Mouse (Mus musculus) cerebellum, adult 2 months (tissue): ENCODE results near the gene Rnf19b. TPM values are rescaled to one million over a fixed set of nuclear protein-coding genes. Genes with fewer than 3 reads are reported as not detected.

Source experiments
- DNase-seq, 2 experiments: peaks; one replicate each; pipeline ENCODE4 v3.0.0; 2021
- H3K27ac ChIP-seq: fragments of 200-500 bp; 2 replicates; pipeline ENCODE4 v1.5.1; 2012; ENCODE audit warnings: low read length, control low read depth, inconsistent platforms; ENCODE audit not compliant: insufficient read depth
- H3K27me3 ChIP-seq: fragments of 200-500 bp; 2 replicates; pipeline ENCODE4 v1.6.1; 2012; ENCODE audit warnings: inconsistent platforms, mild to moderate bottlenecking, low read length, moderate library complexity; ENCODE audit not compliant: control insufficient read depth, insufficient read depth
- H3K4me1 ChIP-seq: fragments of 200-500 bp; 2 replicates; pipeline ENCODE4 v1.6.1; 2011; ENCODE audit warnings: low read length; ENCODE audit not compliant: control insufficient read depth, insufficient read depth
- H3K4me3 ChIP-seq: fragments of 200-500 bp; replicated peaks from 2 replicates; pipeline ENCODE3; 2011; ENCODE audit warnings: mild to moderate bottlenecking, low read depth, low read length, control low read depth; ENCODE audit not compliant: insufficient read depth
- CTCF ChIP-seq: fragments of 200-500 bp; IDR thresholded peaks from 2 replicates; pipeline ENCODE4 v1.5.1; 2011; ENCODE audit warnings: low read depth, mild to moderate bottlenecking, control low read depth, low read length, moderate library complexity, borderline replicate concordance; ENCODE audit not compliant: insufficient read depth
- POLR2A ChIP-seq: fragments of 200-500 bp; IDR thresholded peaks from 2 replicates; pipeline ENCODE4 v1.6.1; 2011; ENCODE audit warnings: low read length, control low read depth, borderline replicate concordance; ENCODE audit not compliant: insufficient read depth
- WGBS: fragments of 180-500 bp; shearing (Covaris S2); methylation state at CpG from one replicate; pipeline ENCODE4 v1.1.7; 2018; 5-methylcytosine and 5-hydroxymethylcytosine counted together
- polyA plus RNA-seq: library from polyadenylated mRNA; depleted of rRNA; stranded (reverse); fragments of >200 nt; gene quantifications from 2 replicates; pipeline ENCODE4 v1.2.3, GENCODE M21; 2012

Gene Rnf19b
- polyA plus RNA-seq, 1 experiment = 137 TPM

- no peak for DNase-seq
- 94% methylated on average over 9 of the region's 9 CpGs for WGBS
- Histone ChIP-seq H3K4me3 (no peak overlapping the region), H3K4me1 (peaks cover 25% of the 10 kb centered on the region), H3K27ac (no peak overlapping the region), H3K27me3 (no peaks in the 10 kb centered on the region)
- TF ChIP-seq POLR2A (no peak), CTCF (no peak)
Observed at GRCm38 (mm10) chr4:129079126-129079525, 21.1 kb downstream of the Rnf19b start.

GRCm38 (mm10) chr4:129081041-129081440 is 23.0 kb downstream of the Rnf19b start:
- H3K4me1 ChIP-seq = peaks cover 25% of the 10 kb centered on the region
- no peak for TF ChIP-seq CTCF
- TF ChIP-seq POLR2A = 0 out of 2 replicates have a peak, but pooled peaks have one; percentile 8
- no peaks in the 10 kb centered on the region for H3K27me3 ChIP-seq
- peak; percentile 89 to 95 for DNase-seq
- 12% methylated on average over 7 of the region's 7 CpGs for WGBS
- H3K4me3 ChIP-seq = no peak overlapping the region
- peak overlapping the region; percentile 88 for H3K27ac ChIP-seq

GRCm38 (mm10) chr4:129081512-129081911 is 23.4 kb downstream of the Rnf19b start:
- Histone ChIP-seq H3K4me3 (no peak overlapping the region), H3K27me3 (no peaks in the 10 kb centered on the region), H3K27ac (peak overlapping the region; percentile 88), H3K4me1 (peaks cover 25% of the 10 kb centered on the region)
- no peak for DNase-seq
- 17% methylated on average over 6 of the region's 6 CpGs for WGBS
- TF ChIP-seq CTCF (no peak), POLR2A (no peak)

GRCm38 (mm10) chr4:129081939-129082338 is 23.9 kb downstream of the Rnf19b start:
- Histone ChIP-seq H3K27ac (peak overlapping the region; percentile 88), H3K4me3 (no peak overlapping the region), H3K4me1 (peaks cover 25% of the 10 kb centered on the region), H3K27me3 (no peaks in the 10 kb centered on the region)
- WGBS = 29% methylated on average over 3 of the region's 3 CpGs
- DNase-seq = no peak
- TF ChIP-seq CTCF (no peak), POLR2A (no peak)

- Histone ChIP-seq H3K4me3 (no peak overlapping the region), H3K27me3 (no peaks in the 10 kb centered on the region), H3K27ac (peak overlapping the region; percentile 88), H3K4me1 (peaks cover 25% of the 10 kb centered on the region)
- peak; percentile 92 for TF ChIP-seq CTCF
- TF ChIP-seq POLR2A = no peak
- 27% methylated on average over 10 of the region's 10 CpGs for WGBS
- peak; percentile 84 to 85 for DNase-seq
Observed at GRCm38 (mm10) chr4:129082379-129083115, 24.5 kb downstream of the Rnf19b start.

GRCm38 (mm10) chr4:129084896-129085295 is 26.8 kb downstream of the Rnf19b start:
- H3K27ac ChIP-seq = no peak overlapping the region
- H3K4me3 ChIP-seq = no peak overlapping the region
- H3K4me1 ChIP-seq = peaks cover 22% of the 10 kb centered on the region
- no peaks in the 10 kb centered on the region for H3K27me3 ChIP-seq
- TF ChIP-seq POLR2A (no peak), CTCF (no peak)
- no peak for DNase-seq
- 85% methylated on average over 9 of the region's 9 CpGs for WGBS

GRCm38 (mm10) chr4:129086078-129086477 is 28.0 kb downstream of the Rnf19b start:
- Histone ChIP-seq H3K27me3 (no peaks in the 10 kb centered on the region), H3K27ac (no peak overlapping the region), H3K4me3 (no peak overlapping the region), H3K4me1 (peaks cover 13% of the 10 kb centered on the region)
- peak; percentile 74 to 83 for DNase-seq
- TF ChIP-seq CTCF = peak; percentile 84
- no peak for TF ChIP-seq POLR2A
- 28% methylated on average over 8 of the region's 8 CpGs for WGBS

GRCm38 (mm10) chr4:129087850-129088249 is 29.8 kb downstream of the Rnf19b start:
- no peak overlapping the region for H3K4me3 ChIP-seq
- TF ChIP-seq POLR2A (no peak), CTCF (no peak)
- DNase-seq = no peak
- no peaks in the 10 kb centered on the region; the same call in 1 of the 2 replicates for H3K4me1 ChIP-seq
- no peak overlapping the region for H3K27ac ChIP-seq
- H3K27me3 ChIP-seq = no peaks in the 10 kb centered on the region
- WGBS = 66% methylated on average over 5 of the region's 5 CpGs
